Mouse (Mus musculus) neural tube, embryonic 10.5 days (tissue): ENCODE results near the gene Frmd4a.

Source experiments
- DNase-seq: peaks from one replicate; pipeline ENCODE4 v3.0.0-alpha.2; 2017; ENCODE audit warnings: low spot score; ENCODE audit errors: extremely low spot score

The Frmd4a gene

GRCm38 (mm10) chr2:4131216-4131615 is 113.7 kb downstream of the Frmd4a start:
- no peak for DNase-seq

GRCm38 (mm10) chr2:4137493-4137892 is 120.0 kb downstream of the Frmd4a start:
- DNase-seq = no peak

- no peak for DNase-seq
These were observed 124.9 kb downstream of the Frmd4a start for GRCm38 (mm10) chr2:4142221-4142950.

GRCm38 (mm10) chr2:4144424-4144823 is 126.9 kb downstream of the Frmd4a start:
- no peak for DNase-seq

- peak; percentile 66 for DNase-seq
These were observed 135.1 kb downstream of the Frmd4a start for GRCm38 (mm10) chr2:4152521-4153040.

- peak; percentile 71 for DNase-seq
These were observed 135.7 kb downstream of the Frmd4a start for GRCm38 (mm10) chr2:4153131-4153631.

GRCm38 (mm10) chr2:4154036-4154653 is 136.6 kb downstream of the Frmd4a start:
- DNase-seq = peak; percentile 21

- no peak for DNase-seq
These were observed 137.1 kb downstream of the Frmd4a start for GRCm38 (mm10) chr2:4154654-4155047.

GRCm38 (mm10) chr2:4155406-4155805 is 137.9 kb downstream of the Frmd4a start:
- no peak for DNase-seq

GRCm38 (mm10) chr2:4156511-4156910 is 139.0 kb downstream of the Frmd4a start:
- no peak for DNase-seq

GRCm38 (mm10) chr2:4157396-4157795 is 139.9 kb downstream of the Frmd4a start:
- DNase-seq = no peak

GRCm38 (mm10) chr2:4159574-4160203 is 142.2 kb downstream of the Frmd4a start:
- no peak for DNase-seq

GRCm38 (mm10) chr2:4166191-4166590 is 148.7 kb downstream of the Frmd4a start:
- DNase-seq = no peak

GRCm38 (mm10) chr2:4167131-4167530 is 149.6 kb downstream of the Frmd4a start:
- DNase-seq = no peak

- no peak for DNase-seq
These were observed 152.2 kb downstream of the Frmd4a start for GRCm38 (mm10) chr2:4169726-4170125.

GRCm38 (mm10) chr2:4170189-4170588 is 152.7 kb downstream of the Frmd4a start:
- DNase-seq = no peak

- DNase-seq = no peak
These were observed 167.5 kb downstream of the Frmd4a start for GRCm38 (mm10) chr2:4184991-4185390.

- no peak for DNase-seq
These were observed 170.0 kb downstream of the Frmd4a start for GRCm38 (mm10) chr2:4187521-4187920.

- no peak for DNase-seq
These were observed 170.8 kb downstream of the Frmd4a start for GRCm38 (mm10) chr2:4188303-4188702.

- no peak for DNase-seq
These were observed 172.8 kb downstream of the Frmd4a start for GRCm38 (mm10) chr2:4190345-4190744.

- DNase-seq = no peak
These were observed 173.5 kb downstream of the Frmd4a start for GRCm38 (mm10) chr2:4190995-4191394.

GRCm38 (mm10) chr2:4193206-4193605 is 175.7 kb downstream of the Frmd4a start:
- DNase-seq = no peak
